Mouse (Mus musculus) heart, postnatal 10 days (tissue): ENCODE data around the gene Strbp. TPM values are rescaled to one million over a fixed set of nuclear protein-coding genes. Genes with fewer than 3 reads are reported as not detected.

ENCODE experiments used
- DNase-seq, 2 experiments: peaks; one replicate each; pipeline ENCODE4 v3.0.0; 2021
- intact Hi-C: fragments of 180-260 bp; cut with DNase I; formaldehyde crosslinking; loops from one replicate; pipeline ENCODE4 v1.15.1; 2025
- microRNA-seq, 2 experiments: library from miRNA; unstranded; fragments of <30 nt; microRNA quantifications; one replicate each; pipeline ENCODE4 v1.2.0; 2022
- total RNA-seq, 2 experiments: library from RNA; stranded (reverse); gene quantifications; 2 replicates each; pipeline ENCODE4 v1.2.3; 2021

Gene Strbp
- total RNA-seq, 2 experiments from 2014 or later = 22.7 to 23.7 TPM

- peak; percentile 97 to 99 for DNase-seq
- intact Hi-C loops = no loop called here
These were observed 260.8 kb downstream of the Strbp start, which contains the start of the genes Zbtb26, Zbtb6 and Rabgap1 for GRCm38 (mm10) chr2:37442611-37443591. TSS of gene Zbtb26 (minus strand) at chr2:37443135. TSS of gene Zbtb6 (minus strand) at chr2:37443171. TSS of gene Rabgap1 (plus strand) at chr2:37443279.

Small RNA genes lying within 50 kb of the gene (microRNA-seq; reads per million reads assigned to microRNA genes)
- 0.24 to 0.35 reads per million in 2 experiments for gene Mir5128

Other genes starting within 250 kb of the Strbp start
- gene Gpr21, start 187.5 kb downstream of the Strbp start, total RNA-seq = 1 to 10 TPM; 1.3 to 1.5 TPM
- 1 to 10 TPM in 1 of 2 experiments, under 1 TPM in 1; 0.96 to 1.7 TPM for gene Crb2, start 72.4 kb upstream of the Strbp start, total RNA-seq